Mouse (Mus musculus) spleen, postnatal 14 days (tissue): ENCODE data around the gene H2afx.

Experiments
- DNase-seq, 2 experiments: peaks; one replicate each; pipeline ENCODE4 v3.0.0; 2021 to 2022; ENCODE audit warnings: low spot score in 2 of 2

Gene H2afx

GRCm38 (mm10) chr9:44378153-44378730 lies 43.7 kb downstream of the H2afx start:
- no peak for DNase-seq

GRCm38 (mm10) chr9:44379054-44379834 lies 44.8 kb downstream of the H2afx start, which contains the start of gene Hyou1:
TSS of gene Hyou1 (plus strand) at chr9:44379490.
- DNase-seq = peak; percentile 99 to 100

GRCm38 (mm10) chr9:44379862-44380261 lies 45.4 kb downstream of the H2afx start:
- no peak for DNase-seq

- no peak for DNase-seq
Observed at GRCm38 (mm10) chr9:44384596-44384995, 50.1 kb downstream of the H2afx start.
